In the genomic region with DNA sequence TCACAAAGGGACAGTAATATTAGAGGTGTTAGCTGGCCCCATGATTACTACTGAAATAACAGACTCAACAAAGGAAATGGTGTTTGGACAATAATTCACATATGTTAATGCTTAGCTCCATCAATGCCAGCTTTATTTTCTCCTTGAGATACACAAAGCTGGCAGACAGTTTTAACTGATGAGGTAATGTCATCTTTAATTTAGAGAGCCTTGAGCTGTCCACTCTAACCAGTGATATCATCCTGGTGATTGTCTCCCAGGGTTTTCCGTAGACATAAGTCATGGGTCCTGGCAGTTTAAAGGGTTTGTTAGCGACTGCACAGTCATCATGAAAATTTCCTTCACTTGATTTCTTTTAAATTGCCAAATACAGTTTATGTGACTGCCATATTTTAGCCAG, we compare ENCODE assay signal across 11 mouse cellular contexts. TPM values are rescaled to one million over a fixed set of nuclear protein-coding genes. Genes with fewer than 3 reads are reported as not detected.
DNase-seq lines count a peak whose midpoint lies in the region; ATAC-seq lines count a peak whose summit lies in the region.
"Had no signal": no experiment of that assay in that cellular context is flagged by ENCODE, and none has a peak within 500 bp of the region (broad histone marks: within the 10 kb centered on the region; RNA-seq: fewer than 3 reads in every experiment).

No protein-coding gene starts in this region.

- no peak overlapping the region for H3K4me3 ChIP-seq in hindbrain, embryonic 12.5 days
- H3K4me3 ChIP-seq in hindbrain, embryonic 11.5 days (ENCODE audit: low read depth, low read length), result no peak overlapping the region
- H3K4me3 ChIP-seq in hindbrain, embryonic 14.5 days (replicated peaks; ENCODE audit: low read length), result no peak overlapping the region
- H3K4me3 ChIP-seq: megakaryocyte, embryonic 14.5 days had no signal

- H3K9ac ChIP-seq in hindbrain, embryonic 12.5 days, result no peak overlapping the region
- H3K9ac ChIP-seq in hindbrain, embryonic 11.5 days (ENCODE audit: low read depth, low read length), result no peak overlapping the region
- H3K9ac ChIP-seq in hindbrain, embryonic 14.5 days, result no peak overlapping the region

- peaks cover 30% of the 10 kb centered on the region for H3K4me1 ChIP-seq in hindbrain, embryonic 12.5 days
- peaks cover 7% of the 10 kb centered on the region; the same call in 1 of the 2 replicates for H3K4me1 ChIP-seq in hindbrain, embryonic 11.5 days (replicated peaks; ENCODE audit: control insufficient read depth, insufficient read depth, low read length)
- peaks cover 31% of the 10 kb centered on the region for H3K4me1 ChIP-seq in hindbrain, embryonic 14.5 days (replicated peaks; ENCODE audit: control insufficient read depth, insufficient read depth, low read length)
- H3K4me1 ChIP-seq: megakaryocyte, embryonic 14.5 days had no signal

- no peaks in the 10 kb centered on the region for H3K9me3 ChIP-seq in hindbrain, embryonic 12.5 days (replicated peaks)
- no peaks in the 10 kb centered on the region for H3K9me3 ChIP-seq in hindbrain, embryonic 11.5 days (ENCODE audit: control insufficient read depth, low read length)
- H3K9me3 ChIP-seq in hindbrain, embryonic 14.5 days (ENCODE audit: control insufficient read depth, low read length), result no peaks in the 10 kb centered on the region
- H3K9me3 ChIP-seq: megakaryocyte, embryonic 14.5 days had no signal

- no peak overlapping the region for H3K4me2 ChIP-seq in hindbrain, embryonic 12.5 days (replicated peaks)
- no peak overlapping the region for H3K4me2 ChIP-seq in hindbrain, embryonic 11.5 days (replicated peaks; ENCODE audit: low read depth, low read length)
- H3K4me2 ChIP-seq in hindbrain, embryonic 14.5 days (replicated peaks), result no peak overlapping the region

- H3K36me3 ChIP-seq in hindbrain, embryonic 12.5 days, result no peaks in the 10 kb centered on the region
- no peaks in the 10 kb centered on the region for H3K36me3 ChIP-seq in hindbrain, embryonic 11.5 days (ENCODE audit: control insufficient read depth, insufficient read depth, low read length)
- peaks cover 11% of the 10 kb centered on the region for H3K36me3 ChIP-seq in hindbrain, embryonic 14.5 days (replicated peaks; ENCODE audit: control insufficient read depth, insufficient read depth)

- WGBS in hindbrain, embryonic 12.5 days, result 53% methylated on average over 2 of the region's 2 CpGs
- WGBS in hindbrain, embryonic 11.5 days, result 70% methylated on average over 2 of the region's 2 CpGs
- WGBS in hindbrain, embryonic 14.5 days, result 54% methylated on average over 2 of the region's 2 CpGs

- no peak for ATAC-seq in hindbrain, embryonic 12.5 days (ENCODE audit: low FRiP score)
- ATAC-seq in hindbrain, embryonic 11.5 days (ENCODE audit: low FRiP score), result no peak
- ATAC-seq in hindbrain, embryonic 14.5 days (ENCODE audit: low FRiP score), result no peak

- peak overlapping the region; percentile 70 for H3K27ac ChIP-seq in hindbrain, embryonic 12.5 days
- no peak overlapping the region for H3K27ac ChIP-seq in hindbrain, embryonic 11.5 days (ENCODE audit: low read depth, low read length)
- H3K27ac ChIP-seq in hindbrain, embryonic 14.5 days, result peak overlapping the region; percentile 61

- DNase-seq in adrenal gland, adult 8-10 months, result peak; percentile 29
- DNase-seq in adrenal gland, postnatal 25 days, result no peak
- DNase-seq in hindbrain, embryonic 11.5 days (ENCODE audit: low spot score), result no peak
- DNase-seq in MN1 (ENCODE audit: low spot score), result peak; percentile 63
- no peak for DNase-seq in hindbrain, embryonic 14.5 days (ENCODE audit: low spot score)
- no peak for DNase-seq in layer of hippocampus, postnatal 14 days (ENCODE audit: low spot score in 2 of 2)
- DNase-seq in frontal cortex, adult 2 months (ENCODE audit: extremely low spot score in 1 of 2, low spot score in 1 of 2), result no peak
- DNase-seq: gastrocnemius, postnatal 14 days; kidney, postnatal 10 days had no signal

- no peaks in the 10 kb centered on the region for H3K27me3 ChIP-seq in hindbrain, embryonic 12.5 days
- no peaks in the 10 kb centered on the region for H3K27me3 ChIP-seq in hindbrain, embryonic 11.5 days (ENCODE audit: control insufficient read depth, insufficient read depth, low read length)
- no peaks in the 10 kb centered on the region for H3K27me3 ChIP-seq in hindbrain, embryonic 14.5 days (ENCODE audit: control insufficient read depth, insufficient read depth, low read length)
- H3K27me3 ChIP-seq: megakaryocyte, embryonic 14.5 days had no signal

RNA-seq across cellular contexts. Expression of gene Nrp1, which starts 58.5 kb away (rescaled TPM):
- total RNA-seq in adrenal gland, adult 8-10 months (2022), result 100 to 1,000 TPM in 2 of 4 experiments, 10 to 100 TPM in 2; 70.0 to 135 (median 99.1) TPM
- 115 and 135 TPM in 2 replicates for total RNA-seq in adrenal gland, postnatal 25 days (2021)
- polyA plus RNA-seq in hindbrain, embryonic 12.5 days (2016; fragmentation: Nextera tagmentation; extraction: Ambion mirVana), result 48.5 and 59.5 TPM in 2 replicates
- polyA plus RNA-seq in hindbrain, embryonic 11.5 days (2014; fragmentation: Nextera tagmentation; extraction: Ambion mirVana), result 29.1 and 34.3 TPM in 2 replicates
- 72.7 and 82.2 TPM in 2 replicates for polyA plus RNA-seq in hindbrain, embryonic 14.5 days (2014; fragmentation: Nextera tagmentation; extraction: Ambion mirVana)
- total RNA-seq in layer of hippocampus, postnatal 14 days (2021), result 100 to 1,000 TPM; 127 to 140 TPM
- 12.3 and 15.3 TPM in 2 replicates for polyA plus RNA-seq in frontal cortex, adult 2 months (2012; rRNA removed)

Comparison
In these comparisons a context has a peak if more than half of its experiments do, and no peak if none do; other contexts are left out.
1. DNase-seq: peak in adrenal gland, adult 8-10 months (single experiment) and MN1 (single experiment); none in adrenal gland, postnatal 25 days (single experiment), hindbrain, embryonic 11.5 days (single experiment), hindbrain, embryonic 14.5 days (single experiment), layer of hippocampus, postnatal 14 days (0 of 2) and frontal cortex, adult 2 months (0 of 2).